Mouse (Mus musculus): ENCODE measurements around the gene Kat14.

GRCm38 (mm10) chr2:144337230-144337629, 31.6 kb upstream of the Kat14 start:
- TF ChIP-seq ETS1 (IDR thresholded peaks at IDR 0.05; ENCODE audit: low read depth, low read length): no peak
- TF ChIP-seq POLR2AphosphoS2 (IDR thresholded peaks at IDR 0.05; ENCODE audit: low read length): no peak
- TF ChIP-seq NELFE (IDR thresholded peaks at IDR 0.05; ENCODE audit: low read depth, low read length): no peak
